Comparison of ENCODE assay signal across 28 mouse cellular contexts in the genomic region with DNA sequence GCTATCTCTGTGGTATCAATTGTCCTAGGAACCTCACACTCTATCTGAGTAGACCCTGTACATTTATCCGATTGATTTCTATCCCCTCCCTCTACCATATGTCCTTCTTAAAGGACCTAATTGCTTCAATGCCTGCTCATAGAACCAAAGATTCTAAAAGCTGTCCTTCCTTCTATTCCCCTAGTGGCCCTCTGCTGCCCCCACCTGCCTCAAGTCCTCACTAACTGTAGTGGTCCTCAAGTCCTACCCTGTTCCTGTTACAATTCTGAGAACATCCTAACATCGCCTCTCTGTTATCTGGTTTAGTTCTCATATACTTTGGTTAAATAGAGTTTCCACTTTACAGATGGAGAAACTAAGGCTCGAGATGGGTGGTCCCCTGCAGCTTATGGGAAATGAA. TPM values are rescaled to one million over a fixed set of nuclear protein-coding genes. Genes with fewer than 3 reads are reported as not detected.
DNase-seq lines count a peak whose midpoint lies in the region; TF ChIP-seq lines count a peak whose summit lies in the region.
"Had no signal": no experiment of that assay in that cellular context is flagged by ENCODE, and none has a peak within 500 bp of the region (broad histone marks: within the 10 kb centered on the region; RNA-seq: fewer than 3 reads in every experiment).

No protein-coding gene starts in this region.

- TF ChIP-seq RAD21 in CH12.LX (IDR thresholded peaks at IDR 0.05; ENCODE audit: low read depth, low read length) = peak; percentile 54

- no peaks in the 10 kb centered on the region for H3K36me3 ChIP-seq in CH12.LX (replicated peaks in 1 of 2; ENCODE audit: control insufficient read depth in 1 of 2, insufficient read depth in 1 of 2, low read length in 1 of 2)
- H3K36me3 ChIP-seq: embryonic facial prominence, embryonic 12.5 days; G1E; heart, embryonic 10.5 days; heart, embryonic 15.5 days; hindbrain, embryonic 12.5 days; limb, embryonic 12.5 days; liver, embryonic 15.5 days; midbrain, embryonic 13.5 days; stomach, embryonic 15.5 days had no signal

- H3K27me3 ChIP-seq in CH12.LX (replicated peaks) = no peaks in the 10 kb centered on the region
- H3K27me3 ChIP-seq: embryonic facial prominence, embryonic 12.5 days; heart, embryonic 15.5 days; hindbrain, embryonic 12.5 days; limb, embryonic 12.5 days; liver, embryonic 15.5 days; megakaryocyte, embryonic 14.5 days; midbrain, embryonic 13.5 days; stomach, embryonic 15.5 days had no signal

- H3K79me2 ChIP-seq in CH12.LX (replicated peaks; ENCODE audit: control insufficient read depth, extremely low read depth, insufficient read depth, poor library complexity, severe bottlenecking) = no peaks in the 10 kb centered on the region

- no peaks in the 10 kb centered on the region for H3K4me1 ChIP-seq in CH12.LX (ENCODE audit: control insufficient read depth in 1 of 2, insufficient read depth in 2 of 2)
- H3K4me1 ChIP-seq: embryonic facial prominence, embryonic 12.5 days; heart, embryonic 10.5 days; heart, embryonic 15.5 days; limb, embryonic 12.5 days; liver, embryonic 15.5 days; megakaryocyte, embryonic 14.5 days; stomach, embryonic 15.5 days had no signal

- H3K27ac ChIP-seq in CH12.LX (ENCODE audit: insufficient read depth, low read depth) = no peak overlapping the region
- H3K27ac ChIP-seq: embryonic facial prominence, embryonic 12.5 days; heart, embryonic 10.5 days; heart, embryonic 15.5 days; hindbrain, embryonic 12.5 days; limb, embryonic 12.5 days; liver, embryonic 15.5 days; midbrain, embryonic 13.5 days; stomach, embryonic 15.5 days had no signal

- no peak overlapping the region for H3K4me2 ChIP-seq in CH12.LX (ENCODE audit: insufficient read depth, low read depth, poor library complexity, severe bottlenecking)
- H3K4me2 ChIP-seq: embryonic facial prominence, embryonic 12.5 days; heart, embryonic 15.5 days; hindbrain, embryonic 12.5 days; limb, embryonic 12.5 days; liver, embryonic 15.5 days; lung, embryonic 14.5 days; midbrain, embryonic 13.5 days; stomach, embryonic 15.5 days had no signal

- DNase-seq in embryo, embryonic 10 days (ENCODE audit: low spot score) = peak; percentile 19
- DNase-seq in embryo, embryonic 9.5 days (ENCODE audit: extremely low spot score) = no peak
- peak; percentile 9 for DNase-seq in kidney, postnatal 10 days
- DNase-seq in kidney, postnatal 25 days = no peak
- DNase-seq in CH12.LX (ENCODE audit: extremely low read depth) = peak; percentile 8
- DNase-seq in retina, postnatal 1 day = peak; percentile 18
- DNase-seq in lung, postnatal 36 days = no peak
- DNase-seq: adrenal gland, postnatal 14 days; cerebellum, adult 11-12 months; gastrocnemius, postnatal 25 days; heart, adult 11 months; kidney, adult 18-20 months; layer of hippocampus, adult 9-11 months; lung, embryonic 14.5 days; lung, postnatal 14 days; right cerebral cortex, postnatal 25 days; thymus, postnatal 14 days had no signal

- no peak overlapping the region for H3K4me3 ChIP-seq in CH12.LX (replicated peaks in 1 of 3; ENCODE audit: low read depth in 2 of 3, low read length in 2 of 3, poor library complexity in 1 of 3)
- H3K4me3 ChIP-seq: embryonic facial prominence, embryonic 12.5 days; heart, embryonic 10.5 days; heart, embryonic 15.5 days; hindbrain, embryonic 12.5 days; limb, embryonic 12.5 days; liver, embryonic 15.5 days; megakaryocyte, embryonic 14.5 days; midbrain, embryonic 13.5 days; stomach, embryonic 15.5 days had no signal

- dilution Hi-C loops in CH12.LX (cut with MboI; ENCODE audit: extremely low pct_ligation_motif_present, extremely low pct_unique_long_range_greater_than_20kb, low sequenced_read_pairs) = no loop called here

- no peak for TF ChIP-seq EP300 in CH12.LX (IDR thresholded peaks at IDR 0.05; ENCODE audit: low read length)

- no peaks in the 10 kb centered on the region for H3K9me3 ChIP-seq in CH12.LX (replicated peaks; ENCODE audit: low read length)
- H3K9me3 ChIP-seq: embryonic facial prominence, embryonic 12.5 days; G1E; heart, embryonic 10.5 days; heart, embryonic 15.5 days; hindbrain, embryonic 12.5 days; limb, embryonic 12.5 days; liver, embryonic 15.5 days; megakaryocyte, embryonic 14.5 days; midbrain, embryonic 13.5 days; stomach, embryonic 15.5 days had no signal

- peak in 1 of 2 experiments; percentile 56; a peak in 2 of 4 replicates for TF ChIP-seq CTCF in CH12.LX (conservative IDR thresholded peaks at IDR 0.05 in 1 of 2, IDR thresholded peaks at IDR 0.05 in 1 of 2; ENCODE audit: low read depth in 2 of 2, low read length in 2 of 2)

- no peak overlapping the region for H3K9ac ChIP-seq in CH12.LX (ENCODE audit: insufficient read depth, low read depth)
- H3K9ac ChIP-seq: embryonic facial prominence, embryonic 12.5 days; heart, embryonic 15.5 days; hindbrain, embryonic 12.5 days; limb, embryonic 12.5 days; liver, embryonic 15.5 days; lung, embryonic 14.5 days; midbrain, embryonic 13.5 days; stomach, embryonic 15.5 days had no signal

- no peak for TF ChIP-seq POLR2A in CH12.LX (IDR thresholded peaks at IDR 0.05; ENCODE audit: low read depth, low read length)

- in situ Hi-C loops in CH12.LX (cut with MboI; ENCODE audit: low pct_ligation_motif_present, low pct_unique_long_range_greater_than_20kb, low sequenced_read_pairs) = loop anchor here (10.0 kb wide), 1 partner anchor 301 kb away; no protein-coding TSS in a partner anchor

TF ChIP-seq in CH12.LX, 34 proteins besides CTCF, POLR2A, EP300 and RAD21:
- TF ChIP-seq SMC3 (IDR thresholded peaks at IDR 0.05; ENCODE audit: low read depth, low read length) (peak; percentile 35), ZNF384 (IDR thresholded peaks at IDR 0.05; ENCODE audit: low read depth, low read length) (no peak), PAX5 (IDR thresholded peaks at IDR 0.05; ENCODE audit: low read length) (no peak)

RNA-seq across cellular contexts. Expression of a gene that starts 16.7 kb away (rescaled TPM):
- total RNA-seq in CH12.LX (2012; rRNA removed) (0.17 TPM in 1 of 2 replicates, not detected in the other), CH12.LX (2014; rRNA removed) (0.09 TPM in 2 replicates)
- 0.04 and 0.08 TPM in 2 replicates for polyA plus RNA-seq in CH12.LX (2012; ENCODE audit: insufficient read length, low read depth)
- total RNA-seq: monocyte, adult 5-6 weeks had no signal
- polyA plus RNA-seq: G1E had no signal

Comparison
In these comparisons a context has a peak if more than half of its experiments do, and no peak if none do; other contexts are left out.
1. DNase-seq: peak in embryo, embryonic 10 days (single experiment), kidney, postnatal 10 days (single experiment), CH12.LX (single experiment) and retina, postnatal 1 day (single experiment); none in embryo, embryonic 9.5 days (single experiment), kidney, postnatal 25 days (0 of 2) and lung, postnatal 36 days (single experiment).